Mouse (Mus musculus) spleen, adult 2 months (tissue): Measurements from ENCODE around the gene Sgta.

ENCODE experiments used
- CTCF ChIP-seq: fragments of 200-500 bp; IDR thresholded peaks from 2 replicates; pipeline ENCODE4 v1.5.1; 2011; ENCODE audit warnings: mild to moderate bottlenecking, inconsistent platforms; ENCODE audit not compliant: insufficient read depth, insufficient read length, insufficient replicate concordance; ENCODE audit errors: extremely low read depth
- POLR2A ChIP-seq: fragments of 200-500 bp; IDR thresholded peaks from 2 replicates; pipeline ENCODE4 v1.6.1; 2011; ENCODE audit warnings: low read depth, low read length, inconsistent platforms

DNA sequence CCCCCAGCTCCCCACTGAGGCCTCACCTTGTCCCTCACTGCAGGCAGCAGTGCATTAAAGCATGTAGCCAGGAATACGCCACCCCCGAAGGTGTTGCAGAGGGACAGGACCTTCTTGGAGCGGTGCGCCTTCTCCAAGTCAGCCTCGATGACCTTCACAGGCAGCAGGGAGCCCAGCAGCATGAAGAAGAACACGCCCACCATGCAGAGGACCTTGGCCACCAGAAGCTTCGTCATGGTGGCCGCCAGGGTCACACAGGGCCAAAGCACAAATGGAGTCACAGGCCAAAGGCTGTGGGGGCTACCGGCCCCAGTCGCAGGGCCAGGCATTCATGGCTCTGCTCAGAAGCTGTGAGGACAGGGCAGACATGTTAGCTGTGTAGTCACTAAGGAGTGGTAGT lies 26.4 kb downstream of the Sgta start:
- TF ChIP-seq CTCF (no peak), POLR2A (no peak)
